Mouse (Mus musculus): ENCODE results near the gene Sdf4.

The Sdf4 gene

DNA sequence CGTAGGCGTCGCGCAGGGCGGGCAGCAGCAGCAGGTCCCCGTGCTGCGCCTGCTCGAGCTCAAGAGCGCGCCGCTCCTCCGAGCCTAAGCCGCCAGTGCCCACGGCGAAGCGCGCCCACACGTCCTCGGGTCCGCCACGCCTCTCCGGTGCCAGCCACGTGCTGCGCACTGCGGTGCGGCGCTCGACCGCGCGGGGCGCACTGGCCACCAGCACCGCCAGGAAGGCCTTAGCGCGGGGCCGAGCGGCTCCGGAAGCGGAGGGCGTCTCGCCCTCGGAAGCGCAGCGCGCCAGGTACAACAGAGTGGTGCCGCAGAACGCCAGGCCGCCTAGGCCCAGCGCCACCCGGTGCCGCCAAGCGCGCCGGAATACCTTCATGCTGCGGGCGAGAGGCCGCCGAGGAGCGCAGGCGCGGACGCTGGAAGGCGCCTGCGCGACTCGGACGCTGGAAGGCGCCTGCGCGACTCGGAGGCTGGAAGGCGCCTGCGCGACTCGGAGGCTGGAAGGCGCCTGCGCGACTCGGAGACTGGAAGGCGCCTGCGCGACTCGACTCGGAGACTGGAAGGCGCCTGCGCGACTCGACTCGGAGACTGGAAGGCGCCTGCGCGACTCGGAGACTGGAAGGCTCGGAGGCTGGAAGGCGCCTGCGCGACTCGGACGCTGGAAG, at the start of gene Sdf4, which contains the start of gene B3galt6:
TSS of gene Sdf4 (plus strand) at position 632 of the 665 bp plus-strand sequence.
TSS of gene B3galt6 (minus strand) at position 409 of the 665 bp plus-strand sequence.
- DNase-seq: peak; percentile 89

- DNase-seq: peak; percentile 44
These were observed 49.6 kb upstream of the Sdf4 start for GRCm38 (mm10) chr4:155943049-155943452.

- peak; percentile 94 for DNase-seq
These were observed 49.0 kb upstream of the Sdf4 start, which contains the start of gene Ube2j2 for GRCm38 (mm10) chr4:155943534-155944249. Gene Ube2j2, plus strand, starts transcription at chr4:155943831.

DNA sequence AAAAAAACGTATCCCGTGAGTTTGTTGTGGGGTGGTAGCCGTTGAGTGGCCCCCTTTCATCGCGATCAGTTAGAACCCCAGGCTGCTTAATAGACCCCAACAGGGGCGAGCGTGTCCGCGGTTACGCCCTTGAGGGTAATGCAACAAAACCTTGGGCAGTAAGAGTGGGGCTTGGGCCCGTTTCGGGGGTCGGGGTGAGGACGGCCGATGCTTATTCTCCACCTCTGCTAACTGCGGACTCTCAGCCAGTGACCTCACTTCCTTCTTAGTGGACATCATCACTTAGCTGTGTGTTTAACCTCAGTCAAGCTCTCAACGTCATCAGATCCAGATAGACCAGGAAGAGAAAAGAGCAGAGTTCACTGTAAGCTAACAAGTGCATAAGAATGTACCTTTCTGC, 48.4 kb upstream of the Sdf4 start:
- DNase-seq: no peak

DNA sequence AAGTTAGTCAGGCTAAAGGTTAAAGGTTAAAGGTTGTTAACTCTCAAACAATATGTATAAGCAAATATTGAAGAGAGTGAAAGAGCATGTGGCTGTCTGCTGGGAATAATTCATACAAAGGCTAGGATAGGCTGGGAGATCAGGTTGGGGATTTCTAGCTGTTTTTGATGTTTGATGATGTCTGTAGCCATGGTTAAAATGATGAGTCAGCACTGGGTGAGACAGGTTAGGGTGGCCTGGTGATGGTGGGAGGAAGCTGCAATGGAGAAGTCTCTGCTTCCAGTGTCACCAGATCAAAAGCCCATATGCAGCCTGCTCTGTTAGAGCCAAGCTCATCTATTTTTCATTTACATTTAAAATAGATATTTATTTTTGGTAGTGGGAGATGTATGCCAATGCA, 45.6 kb upstream of the Sdf4 start:
- DNase-seq: no peak

- no peak for DNase-seq
These were observed 37.2 kb upstream of the Sdf4 start for GRCm38 (mm10) chr4:155955491-155955890.

DNA sequence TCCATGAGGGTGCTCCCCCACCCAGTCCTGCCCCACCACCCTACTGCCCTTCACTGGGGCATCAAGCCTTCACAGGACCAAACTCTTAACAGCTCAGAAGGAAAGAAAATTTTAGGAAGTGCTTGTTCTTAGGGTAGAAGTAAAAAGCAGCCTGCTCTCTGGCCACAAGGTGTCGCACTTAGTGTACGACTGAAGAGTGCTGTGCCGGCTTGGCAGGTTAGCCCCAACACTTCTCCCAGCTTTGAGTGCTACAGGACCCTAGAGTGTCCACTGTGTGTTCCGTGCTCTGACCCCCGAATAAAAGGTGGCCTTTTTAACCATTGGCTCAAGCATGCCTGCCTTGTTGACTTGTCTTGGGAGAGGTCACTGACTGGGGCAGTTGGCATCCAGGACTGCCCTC, 33.4 kb upstream of the Sdf4 start:
- DNase-seq: peak; percentile 68

- DNase-seq: no peak
These were observed 30.3 kb upstream of the Sdf4 start, which contains the start of gene C1qtnf12 for GRCm38 (mm10) chr4:155962167-155962971. Gene C1qtnf12, plus strand, starts transcription at chr4:155962318.

DNA sequence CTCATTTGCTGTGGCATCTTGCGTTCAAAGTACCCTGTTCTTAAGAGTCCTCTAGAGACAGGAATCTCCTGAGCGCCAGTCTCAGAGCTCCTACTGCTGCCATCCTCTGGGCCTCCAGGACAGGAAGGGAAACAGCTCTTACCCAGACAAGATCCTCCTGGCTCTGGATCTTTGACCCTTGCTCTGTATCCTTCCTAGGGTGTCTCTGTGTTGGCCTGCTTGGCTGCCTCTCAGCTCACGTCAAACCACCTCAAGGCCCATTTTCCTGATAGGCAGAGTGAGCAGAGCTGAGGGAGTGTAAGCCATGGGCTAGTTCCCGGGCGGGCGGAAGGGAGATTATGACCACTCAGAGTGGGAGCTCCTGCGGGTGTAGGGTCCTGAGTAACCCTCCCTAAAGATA, 29.6 kb upstream of the Sdf4 start:
- no peak for DNase-seq

- no peak for DNase-seq
These were observed 28.3 kb upstream of the Sdf4 start for GRCm38 (mm10) chr4:155964396-155964795.

DNA sequence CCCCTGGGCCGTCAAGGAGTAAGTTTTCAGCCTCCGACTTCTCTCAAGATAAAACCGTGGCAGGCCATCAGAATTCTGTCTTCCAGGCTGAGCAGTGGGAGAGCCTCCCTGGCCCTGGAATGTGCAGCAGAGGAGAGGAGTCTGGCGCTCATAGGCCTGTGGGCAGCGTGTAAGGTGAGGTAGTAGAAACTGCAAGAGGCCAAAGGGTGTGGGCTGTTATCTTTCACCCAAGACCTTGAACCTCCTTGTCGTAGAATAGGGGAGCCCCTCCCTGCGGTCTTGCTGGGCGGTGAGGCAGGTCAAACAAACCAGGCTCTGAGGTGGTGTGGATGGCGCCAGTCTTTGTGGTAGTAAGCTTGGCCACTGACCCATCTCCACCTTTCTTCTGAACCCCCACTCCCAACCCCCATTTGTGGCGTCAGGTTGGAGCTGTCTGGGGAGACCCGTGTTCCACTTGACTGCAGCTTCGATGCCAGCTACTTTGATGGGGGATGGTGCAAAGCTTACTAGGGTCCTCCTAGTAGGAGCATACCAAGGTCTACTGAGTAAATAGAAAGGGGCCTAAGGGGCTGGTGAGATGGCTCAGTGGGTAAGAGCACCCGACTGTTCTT, 23.5 kb upstream of the Sdf4 start:
- no peak for DNase-seq

DNA sequence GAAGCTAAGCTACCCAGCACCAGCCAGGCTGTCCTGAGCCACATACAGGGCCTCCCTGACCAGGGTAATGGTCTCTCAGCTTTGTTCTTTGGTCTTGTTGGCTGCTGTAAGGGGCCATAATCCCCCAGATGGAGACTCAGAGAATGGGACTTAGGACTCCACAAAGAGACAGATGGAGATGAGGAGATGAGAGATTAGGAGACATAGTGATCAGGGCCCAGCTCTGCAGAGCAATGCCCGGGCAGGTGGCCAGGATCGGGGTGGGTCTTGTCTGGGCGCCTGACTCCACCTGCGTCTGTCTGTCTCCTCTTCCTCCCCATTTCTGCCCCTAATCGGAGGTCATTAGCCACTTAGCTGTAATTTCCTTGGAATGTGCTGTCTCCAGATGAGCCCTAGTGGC, 22.4 kb upstream of the Sdf4 start:
- DNase-seq: no peak

DNA sequence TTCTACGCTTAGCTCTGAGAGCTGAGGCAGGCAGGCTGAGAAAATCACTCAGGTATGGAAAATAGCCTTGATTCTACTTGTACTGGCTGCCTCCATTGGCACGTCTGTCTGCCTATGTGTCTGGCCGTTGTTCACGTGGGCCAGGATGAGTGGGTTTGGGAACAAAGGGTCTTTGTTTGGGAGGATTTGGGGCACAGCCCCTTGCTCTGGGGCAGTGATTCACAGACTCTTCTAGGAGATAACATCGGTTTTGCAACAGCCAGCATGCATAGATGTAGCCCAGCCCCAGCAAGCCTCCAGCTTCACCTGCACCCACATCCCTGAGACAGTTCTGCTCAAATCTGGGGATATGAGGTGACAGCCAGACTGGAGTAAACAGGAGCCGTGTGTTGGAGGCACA, 20.0 kb upstream of the Sdf4 start:
- no peak for DNase-seq

GRCm38 (mm10) chr4:155973239-155973638, 19.4 kb upstream of the Sdf4 start:
- no peak for DNase-seq

DNA sequence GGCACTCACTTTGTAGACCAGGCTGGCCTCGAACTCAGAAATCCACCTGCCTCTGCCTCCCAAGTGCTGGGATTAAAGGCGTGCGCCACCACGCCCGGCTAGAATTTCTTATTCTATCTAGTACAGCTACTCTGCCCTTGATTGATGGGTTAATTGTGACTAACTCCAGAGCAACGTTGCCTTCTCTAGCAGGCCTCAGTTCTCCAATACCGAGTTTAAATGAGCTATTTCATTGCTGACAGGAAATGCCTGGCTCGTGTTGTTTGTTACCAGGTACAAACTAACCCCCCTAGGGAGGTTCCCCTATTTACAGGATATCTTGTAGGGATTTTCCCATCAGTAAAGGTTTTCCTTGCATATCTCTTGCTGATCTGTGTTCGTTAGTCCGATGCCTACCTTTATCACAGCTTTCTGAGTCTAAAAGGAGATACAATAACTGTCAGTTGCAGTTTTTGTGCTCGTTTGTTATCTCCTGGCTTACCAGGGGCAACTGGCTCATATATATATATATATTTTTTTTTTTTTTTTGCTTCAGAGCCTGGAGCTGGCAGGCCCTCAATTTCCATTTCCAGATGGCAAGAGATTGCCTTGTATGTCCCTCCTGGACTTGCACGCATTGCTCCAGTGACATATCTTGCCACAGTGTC, 11.1 kb upstream of the Sdf4 start:
- no peak for DNase-seq

- DNase-seq: no peak
These were observed 8.9 kb upstream of the Sdf4 start for GRCm38 (mm10) chr4:155983788-155984187.

- peak; percentile 11 for DNase-seq
These were observed 1.3 kb upstream of the Sdf4 start for GRCm38 (mm10) chr4:155991211-155991907.

DNA sequence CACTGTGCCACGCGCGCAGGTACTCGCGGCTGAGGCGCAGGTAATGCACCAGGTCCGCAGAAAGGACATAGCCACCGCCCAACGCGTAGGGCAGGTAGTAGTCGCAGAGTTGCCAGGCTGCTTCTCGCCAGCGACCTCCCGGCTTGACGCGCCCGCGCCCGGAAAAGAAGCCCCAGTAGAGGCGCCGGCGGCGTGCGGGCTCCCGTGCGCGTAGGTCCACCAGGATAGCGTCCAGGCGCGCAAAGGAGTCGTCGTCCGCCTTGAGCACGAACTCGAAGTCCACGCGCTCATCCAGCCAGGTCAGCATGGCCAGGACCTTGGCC, 803 bp upstream of the Sdf4 start:
- peak; percentile 61 for DNase-seq

GRCm38 (mm10) chr4:155992906-155993547, 355 bp downstream of the Sdf4 start:
- DNase-seq: peak; percentile 96

GRCm38 (mm10) chr4:155993606-155994005, 934 bp downstream of the Sdf4 start:
- no peak for DNase-seq

GRCm38 (mm10) chr4:156004109-156004508, 11.4 kb downstream of the Sdf4 start:
- DNase-seq: no peak
